Mouse (Mus musculus): ENCODE data around the gene Tcte2.

- TF ChIP-seq POLR2A (IDR thresholded peaks at IDR 0.05; ENCODE audit: control insufficient read depth, extremely low read depth, insufficient read depth, low read length, poor library complexity) (no peak), CTCF (IDR thresholded peaks at IDR 0.05; ENCODE audit: borderline replicate concordance, control insufficient read depth, extremely low read depth, insufficient read depth, low read length, poor library complexity) (no peak)
Measured at GRCm38 (mm10) chr17:13747681-13748080, 13.9 kb downstream of the Tcte2 start.
